Mouse (Mus musculus) erythroblast, embryonic 14.5 days (primary cell): ENCODE measurements around the gene Pip4k2b.

Source experiments
- GATA1 ChIP-seq: IDR thresholded peaks from 2 replicates; pipeline ENCODE4 v1.6.1; 2012; ENCODE audit warnings: low read length, inconsistent platforms, mixed read lengths
- TAL1 ChIP-seq: IDR thresholded peaks from 3 replicates; pipeline ENCODE4 v1.6.1; 2012; ENCODE audit warnings: low read length, inconsistent platforms, mixed read lengths

- TF ChIP-seq GATA1: no peak
- TF ChIP-seq TAL1: no peak
These were observed 46.5 kb downstream of the Pip4k2b start for GRCm38 (mm10) chr11:97697891-97698529.
